Mouse (Mus musculus) lung, postnatal 0 days (tissue): ENCODE data around the gene Tmem144. TPM values are rescaled to one million over a fixed set of nuclear protein-coding genes. Genes with fewer than 3 reads are reported as not detected.

Source experiments
- ATAC-seq: fragments of 200-750 bp; cut with Nextera tagmentation; 2 replicates; pipeline ENCODE4 v1.8.0; 2017; ENCODE audit warnings: moderate library complexity
- DNase-seq: peaks from one replicate; pipeline ENCODE4 v3.0.0-alpha.2; 2016; ENCODE audit warnings: low spot score
- H3K27ac ChIP-seq: fragments of 300-500 bp; sonication (generic); 2 replicates; pipeline ENCODE4 v1.5.1; 2014; ENCODE audit warnings: antibody characterized with exemption, mild to moderate bottlenecking, low read length, mixed read lengths
- H3K27me3 ChIP-seq: fragments of 300-500 bp; sonication (generic); replicated peaks from 2 replicates; pipeline ENCODE4 v1.6.1; 2014; ENCODE audit warnings: low read length, mixed read lengths; ENCODE audit not compliant: insufficient read depth
- H3K36me3 ChIP-seq: fragments of 300-500 bp; sonication (generic); 2 replicates; pipeline ENCODE4 v1.6.1; 2014; ENCODE audit warnings: low read length, mixed read lengths; ENCODE audit not compliant: insufficient read depth
- H3K4me1 ChIP-seq: fragments of 300-500 bp; sonication (generic); 2 replicates; pipeline ENCODE4 v1.6.1; 2014; ENCODE audit warnings: antibody characterized with exemption, low read depth, low read length, mixed read lengths; ENCODE audit not compliant: insufficient read depth
- H3K4me2 ChIP-seq: fragments of 300-500 bp; sonication (generic); replicated peaks from 2 replicates; pipeline ENCODE4 v1.6.1; 2014; ENCODE audit warnings: low read depth, mild to moderate bottlenecking, low read length, moderate library complexity, mixed read lengths
- H3K4me3 ChIP-seq: fragments of 300-500 bp; sonication (generic); 2 replicates; pipeline ENCODE4 v1.5.1; 2014; ENCODE audit warnings: low read depth, low read length
- H3K9ac ChIP-seq: fragments of 300-500 bp; sonication (generic); replicated peaks from 2 replicates; pipeline ENCODE4 v1.6.1; 2014; ENCODE audit warnings: low read depth, mild to moderate bottlenecking
- H3K9me3 ChIP-seq: fragments of 300-500 bp; sonication (generic); 2 replicates; pipeline ENCODE4 v1.6.1; 2016; ENCODE audit warnings: low read length, mixed read lengths
- CTCF ChIP-seq: IDR thresholded peaks from 2 replicates; pipeline ENCODE4 v1.5.1; 2016; ENCODE audit warnings: antibody characterized with exemption, mild to moderate bottlenecking
- EP300 ChIP-seq: IDR thresholded peaks from 2 replicates; pipeline ENCODE4 v1.6.1; 2016; ENCODE audit warnings: antibody characterized with exemption, mild to moderate bottlenecking, control low read depth
- WGBS: fragments of 180-500 bp; shearing (Covaris S2); extraction: QIAGEN DNeasy Blood & Tissue Kit; methylation state at CpG from one replicate; pipeline ENCODE4 v1.1.7; 2014; 5-methylcytosine and 5-hydroxymethylcytosine counted together
- polyA plus RNA-seq: library from polyadenylated mRNA; unstranded; fragments of >200 nt; fragmentation: Nextera tagmentation; extraction: Ambion mirVana; gene quantifications from 2 replicates; pipeline ENCODE4 v1.2.1, GENCODE M21; 2015

The Tmem144 gene
- polyA plus RNA-seq, 1 experiment from 2014 or later: 4.4 TPM

DNA sequence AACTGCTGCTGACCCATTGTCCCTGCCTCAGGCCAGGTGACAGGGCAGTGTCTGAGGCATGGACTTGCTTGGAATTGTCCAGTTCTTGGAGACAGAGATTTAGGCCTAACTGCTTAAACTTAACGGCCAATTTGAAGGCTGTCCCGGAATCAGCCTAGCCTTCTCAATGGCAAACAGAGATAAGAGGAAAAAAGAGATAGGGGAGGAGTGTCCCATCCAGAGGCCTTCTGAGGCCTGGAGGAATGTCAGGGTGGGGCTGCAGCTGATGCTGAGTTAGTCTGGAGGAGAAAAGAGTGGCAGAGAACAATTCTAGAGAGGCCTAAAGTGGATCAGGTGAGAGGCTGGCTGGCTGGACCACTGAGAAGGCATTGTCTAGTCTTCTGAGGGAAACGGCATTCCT is 465 bp downstream of the Tmem144 start:
- ATAC-seq (peak; percentile 40; the same call in 1 of the 2 replicates), DNase-seq (no peak)
- H3K4me3 ChIP-seq: no peak overlapping the region
- no peak overlapping the region for H3K4me2 ChIP-seq
- H3K9me3 ChIP-seq: no peaks in the 10 kb centered on the region
- peaks cover 2% of the 10 kb centered on the region; the same call in 1 of the 2 replicates for H3K4me1 ChIP-seq
- no peak for TF ChIP-seq CTCF
- TF ChIP-seq EP300: no peak; the same call in 1 of the 2 replicates
- H3K27me3 ChIP-seq: no peaks in the 10 kb centered on the region
- 43% methylated on average over 3 of the region's 3 CpGs for WGBS
- H3K27ac ChIP-seq: no peak overlapping the region
- H3K9ac ChIP-seq: no peak overlapping the region
- H3K36me3 ChIP-seq: no peaks in the 10 kb centered on the region

DNA sequence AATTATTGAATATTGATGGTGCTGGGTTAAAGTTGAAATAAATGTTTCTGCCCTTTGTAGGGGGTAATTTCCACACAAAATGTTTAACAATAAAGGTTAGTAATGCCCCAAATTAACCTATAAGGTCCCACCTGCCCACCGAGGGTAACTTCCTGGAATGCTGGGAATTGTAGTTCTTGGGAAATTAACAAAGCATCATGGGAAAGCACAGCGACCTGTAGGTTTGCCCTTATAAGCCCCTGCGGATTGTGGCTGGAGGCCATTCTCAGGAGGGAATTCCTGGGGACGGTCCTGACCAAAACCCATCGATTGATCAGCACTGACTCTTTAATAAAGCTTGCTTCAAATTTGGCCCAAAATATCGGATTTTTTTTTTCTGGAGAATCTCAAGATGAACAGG is 1.9 kb downstream of the Tmem144 start:
- DNase-seq: no peak
- no peak overlapping the region for H3K27ac ChIP-seq
- H3K4me2 ChIP-seq: no peak overlapping the region
- H3K4me3 ChIP-seq: no peak overlapping the region
- H3K4me1 ChIP-seq: peaks cover 2% of the 10 kb centered on the region; the same call in 1 of the 2 replicates
- WGBS: 39% methylated on average over 6 of the region's 6 CpGs
- TF ChIP-seq EP300 (no peak), CTCF (no peak)
- H3K9ac ChIP-seq: no peak overlapping the region
- ATAC-seq: no peak
- H3K27me3 ChIP-seq: no peaks in the 10 kb centered on the region
- H3K36me3 ChIP-seq: no peaks in the 10 kb centered on the region
- no peaks in the 10 kb centered on the region for H3K9me3 ChIP-seq

DNA sequence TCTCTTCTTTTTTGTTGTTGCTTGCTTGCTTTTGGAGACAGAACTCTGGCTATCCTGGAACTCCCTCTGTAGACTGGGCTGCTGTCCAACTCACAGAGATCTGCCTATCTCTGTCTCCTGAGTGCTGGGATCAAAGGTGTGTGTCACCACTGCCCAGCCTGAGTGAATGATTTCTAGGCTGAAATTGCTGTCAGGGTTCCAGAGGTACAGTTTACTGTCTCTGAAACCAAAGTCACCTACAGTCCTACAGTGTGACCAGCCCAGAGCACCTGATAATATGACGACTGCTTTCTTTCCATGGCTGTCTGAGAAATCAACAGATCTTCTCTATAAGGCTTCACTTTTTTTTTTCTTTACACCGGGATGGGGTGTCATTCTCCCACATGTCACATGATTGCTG is 3.0 kb downstream of the Tmem144 start:
- H3K9me3 ChIP-seq: no peaks in the 10 kb centered on the region
- H3K36me3 ChIP-seq: no peaks in the 10 kb centered on the region
- no peak for ATAC-seq
- DNase-seq: no peak
- TF ChIP-seq EP300 (no peak), CTCF (no peak)
- H3K9ac ChIP-seq: no peak overlapping the region
- 65% methylated on average over 2 of the region's 2 CpGs for WGBS
- H3K27ac ChIP-seq: no peak overlapping the region
- H3K4me2 ChIP-seq: no peak overlapping the region
- peaks cover 2% of the 10 kb centered on the region; the same call in 1 of the 2 replicates for H3K4me1 ChIP-seq
- H3K27me3 ChIP-seq: no peaks in the 10 kb centered on the region
- no peak overlapping the region for H3K4me3 ChIP-seq

DNA sequence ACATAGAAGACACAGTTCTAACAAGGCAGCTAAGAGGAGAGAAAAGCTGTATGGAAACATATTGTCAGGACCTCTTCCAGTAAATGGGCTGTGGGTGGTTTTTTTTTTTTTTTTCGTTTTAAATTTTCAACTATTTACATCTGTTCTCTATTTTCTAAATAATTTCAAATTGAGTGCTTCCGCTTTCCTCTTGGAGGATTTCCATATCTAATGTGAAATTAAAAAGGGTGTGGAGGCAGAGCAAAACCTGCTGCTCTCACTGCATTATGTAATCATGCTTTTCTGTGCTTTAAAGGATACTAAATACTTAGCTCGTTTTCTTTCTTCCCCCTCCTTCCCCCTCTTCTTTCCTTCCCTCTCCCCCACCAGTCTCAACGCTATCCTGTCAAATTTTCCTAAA is 3.7 kb downstream of the Tmem144 start:
- peaks cover 2% of the 10 kb centered on the region; the same call in 1 of the 2 replicates for H3K4me1 ChIP-seq
- peak; percentile 25 for DNase-seq
- H3K27ac ChIP-seq: no peak overlapping the region
- no peaks in the 10 kb centered on the region for H3K27me3 ChIP-seq
- TF ChIP-seq CTCF: no peak
- TF ChIP-seq EP300: no peak
- no peak overlapping the region for H3K4me3 ChIP-seq
- no peaks in the 10 kb centered on the region for H3K36me3 ChIP-seq
- no peak overlapping the region for H3K9ac ChIP-seq
- H3K4me2 ChIP-seq: no peak overlapping the region
- H3K9me3 ChIP-seq: no peaks in the 10 kb centered on the region
- whole genome bisulfite sequencing: 33% methylated on average over 4 of the region's 4 CpGs
- ATAC-seq: no peak

DNA sequence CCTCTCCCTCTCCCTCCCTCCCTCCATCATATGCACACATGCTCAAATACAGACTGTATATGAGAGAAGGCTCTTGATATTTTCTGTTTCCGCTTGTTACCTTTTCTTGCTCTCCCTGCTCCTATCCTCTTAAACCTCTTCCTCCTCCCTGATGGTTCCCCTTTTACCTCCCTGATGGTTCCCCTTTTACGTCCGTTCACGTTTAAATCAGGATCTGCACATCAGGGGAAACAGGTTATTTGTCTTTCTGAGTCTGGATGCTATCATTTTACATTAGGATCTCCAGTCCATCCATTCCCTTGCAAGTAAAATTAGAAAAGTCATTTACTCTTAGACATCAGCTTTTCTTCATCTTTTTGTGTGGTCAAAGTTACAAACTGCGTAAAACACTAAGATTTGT is 5.9 kb downstream of the Tmem144 start:
- no peaks in the 10 kb centered on the region for H3K4me1 ChIP-seq
- H3K27me3 ChIP-seq: no peaks in the 10 kb centered on the region
- no peaks in the 10 kb centered on the region for H3K9me3 ChIP-seq
- ATAC-seq (no peak), DNase-seq (no peak)
- H3K27ac ChIP-seq: no peak overlapping the region
- no peak overlapping the region for H3K4me3 ChIP-seq
- TF ChIP-seq CTCF (no peak), EP300 (no peak)
- no peak overlapping the region for H3K9ac ChIP-seq
- WGBS: 70% methylated on average over 5 of the region's 5 CpGs
- H3K36me3 ChIP-seq: no peaks in the 10 kb centered on the region
- H3K4me2 ChIP-seq: no peak overlapping the region

DNA sequence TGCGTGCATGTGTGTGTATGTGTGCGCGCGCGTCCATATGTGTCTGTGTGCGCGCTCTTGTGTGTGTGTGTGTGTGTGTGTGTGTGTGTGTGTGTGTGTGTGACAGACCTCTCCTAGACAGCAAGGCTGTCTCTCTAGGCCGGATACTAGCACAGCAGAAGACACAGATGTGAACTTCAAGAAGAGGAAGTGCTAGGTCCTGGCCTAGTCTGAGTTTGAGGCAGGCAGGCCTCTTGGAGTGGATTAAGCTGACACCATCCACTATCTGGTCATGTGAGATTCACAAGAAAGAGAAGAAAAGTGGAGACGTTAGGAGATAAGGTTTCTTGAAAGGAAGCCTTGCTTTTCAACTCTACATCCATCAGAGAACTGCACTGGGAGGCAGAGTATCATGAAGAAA is 8.6 kb downstream of the Tmem144 start:
- no peak for TF ChIP-seq EP300
- TF ChIP-seq CTCF: no peak
- Histone ChIP-seq H3K36me3 (no peaks in the 10 kb centered on the region), H3K4me2 (no peak overlapping the region), H3K9ac (no peak overlapping the region), H3K9me3 (no peaks in the 10 kb centered on the region), H3K27ac (no peak overlapping the region), H3K4me1 (no peaks in the 10 kb centered on the region), H3K27me3 (no peaks in the 10 kb centered on the region), H3K4me3 (no peak overlapping the region)
- ATAC-seq (no peak), DNase-seq (no peak)
- WGBS: 81% methylated on average over 9 of the region's 9 CpGs

DNA sequence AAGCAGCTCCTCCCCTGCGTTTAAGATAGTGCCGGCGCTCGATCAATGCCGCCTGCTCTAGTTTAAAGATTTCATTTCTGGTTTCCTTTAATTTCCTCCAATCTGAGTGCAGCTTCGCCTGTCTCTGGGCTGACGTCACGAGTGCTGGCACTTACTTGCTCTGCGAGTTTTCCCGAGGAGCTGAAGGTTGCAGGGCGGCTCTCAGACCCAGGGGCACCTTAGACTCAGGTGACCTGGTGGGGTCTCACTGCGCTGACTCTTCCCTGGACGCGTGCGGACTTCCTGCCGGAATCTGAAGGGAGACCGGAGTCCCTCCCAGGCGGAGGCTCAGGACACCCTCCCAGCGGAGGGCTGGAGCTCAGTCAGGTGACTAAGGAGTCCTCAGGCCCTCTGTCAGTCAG is 10.0 kb downstream of the Tmem144 start:
- no peaks in the 10 kb centered on the region for H3K9me3 ChIP-seq
- H3K4me3 ChIP-seq: peak overlapping the region; percentile 60
- ATAC-seq (peak; percentile 89), DNase-seq (peak; percentile 89)
- no peaks in the 10 kb centered on the region for H3K27me3 ChIP-seq
- peak overlapping the region; percentile 39 for H3K9ac ChIP-seq
- H3K36me3 ChIP-seq: no peaks in the 10 kb centered on the region
- no peak for TF ChIP-seq CTCF
- no peak for TF ChIP-seq EP300
- under 1% methylated on average over 19 of the region's 19 CpGs for WGBS
- no peaks in the 10 kb centered on the region for H3K4me1 ChIP-seq
- peak overlapping the region; percentile 63 for H3K4me2 ChIP-seq
- peak overlapping the region; percentile 54; the same call in 1 of the 2 replicates for H3K27ac ChIP-seq
